Mouse (Mus musculus): Measurements from ENCODE around the gene Timm9. TPM values are rescaled to one million over a fixed set of nuclear protein-coding genes. Genes with fewer than 3 reads are reported as not detected.

Gene Timm9
- polyA plus RNA-seq, 1 experiment from 2014 or later: 82.1 TPM

Other genes with a start within 250 kb of the Timm9 start
- gene Actr10, start 198.8 kb downstream of the Timm9 start, polyA plus RNA-seq (2016; fragmentation: Nextera tagmentation; extraction: Ambion mirVana): 248 and 252 TPM in 2 replicates
- 547 and 562 TPM in 2 replicates for gene Psma3, start 162.1 kb downstream of the Timm9 start, polyA plus RNA-seq (2016; fragmentation: Nextera tagmentation; extraction: Ambion mirVana)
- 41.1 and 41.5 TPM in 2 replicates for gene Arid4a, start 120.7 kb downstream of the Timm9 start, polyA plus RNA-seq (2016; fragmentation: Nextera tagmentation; extraction: Ambion mirVana)
- gene Tomm20l, start 25.3 kb downstream of the Timm9 start, polyA plus RNA-seq (2016; fragmentation: Nextera tagmentation; extraction: Ambion mirVana): not detected in 2 replicates
- 21.5 and 23.7 TPM in 2 replicates for gene 2700049A03Rik, start 164 bp upstream of the Timm9 start, polyA plus RNA-seq (2016; fragmentation: Nextera tagmentation; extraction: Ambion mirVana)
- 24.7 and 25.5 TPM in 2 replicates for gene Dact1, start 173.2 kb upstream of the Timm9 start, polyA plus RNA-seq (2016; fragmentation: Nextera tagmentation; extraction: Ambion mirVana)